Mouse (Mus musculus) E14TG2a.4 (cell line): Measurements from ENCODE around the gene Sigirr.

Experiments
- CTCF ChIP-seq: conservative IDR thresholded peaks from 2 replicates; pipeline ENCODE4 v1.5.1; 2014; ENCODE audit warnings: low read length
- NANOG ChIP-seq: IDR thresholded peaks from 2 replicates; pipeline ENCODE4 v1.6.1; 2014; ENCODE audit warnings: borderline replicate concordance, low read length, mixed read lengths

DNA sequence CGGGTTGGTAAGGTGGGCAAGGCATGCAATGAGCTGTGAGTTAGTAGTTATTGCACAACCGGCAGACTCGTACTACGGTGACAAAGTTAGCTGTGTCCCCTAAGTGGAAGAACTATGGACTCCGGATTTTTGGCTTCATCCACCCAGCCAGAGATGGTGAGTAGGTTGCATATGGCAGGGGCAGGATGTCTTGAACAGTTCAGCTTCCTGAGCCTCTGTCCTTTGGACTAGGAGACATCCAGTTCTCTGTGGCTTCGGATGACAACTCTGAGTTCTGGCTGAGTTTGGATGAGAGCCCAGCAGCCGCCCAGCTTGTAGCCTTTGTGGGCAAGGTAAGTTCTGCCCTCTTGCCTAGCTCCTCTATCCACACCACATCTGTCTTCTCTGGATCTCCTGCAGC, 35.8 kb downstream of the Sigirr start:
- TF ChIP-seq CTCF (no peak), NANOG (no peak)
